Mouse (Mus musculus) natural killer cell, adult 2 months (primary cell): ENCODE data around the gene Cbarp.

ENCODE experiments used
- DNase-seq, 2 experiments: peaks; one replicate each; pipeline ENCODE4 v3.0.0; 2022; ENCODE audit warnings: low spot score in 2 of 2

Gene Cbarp

DNA sequence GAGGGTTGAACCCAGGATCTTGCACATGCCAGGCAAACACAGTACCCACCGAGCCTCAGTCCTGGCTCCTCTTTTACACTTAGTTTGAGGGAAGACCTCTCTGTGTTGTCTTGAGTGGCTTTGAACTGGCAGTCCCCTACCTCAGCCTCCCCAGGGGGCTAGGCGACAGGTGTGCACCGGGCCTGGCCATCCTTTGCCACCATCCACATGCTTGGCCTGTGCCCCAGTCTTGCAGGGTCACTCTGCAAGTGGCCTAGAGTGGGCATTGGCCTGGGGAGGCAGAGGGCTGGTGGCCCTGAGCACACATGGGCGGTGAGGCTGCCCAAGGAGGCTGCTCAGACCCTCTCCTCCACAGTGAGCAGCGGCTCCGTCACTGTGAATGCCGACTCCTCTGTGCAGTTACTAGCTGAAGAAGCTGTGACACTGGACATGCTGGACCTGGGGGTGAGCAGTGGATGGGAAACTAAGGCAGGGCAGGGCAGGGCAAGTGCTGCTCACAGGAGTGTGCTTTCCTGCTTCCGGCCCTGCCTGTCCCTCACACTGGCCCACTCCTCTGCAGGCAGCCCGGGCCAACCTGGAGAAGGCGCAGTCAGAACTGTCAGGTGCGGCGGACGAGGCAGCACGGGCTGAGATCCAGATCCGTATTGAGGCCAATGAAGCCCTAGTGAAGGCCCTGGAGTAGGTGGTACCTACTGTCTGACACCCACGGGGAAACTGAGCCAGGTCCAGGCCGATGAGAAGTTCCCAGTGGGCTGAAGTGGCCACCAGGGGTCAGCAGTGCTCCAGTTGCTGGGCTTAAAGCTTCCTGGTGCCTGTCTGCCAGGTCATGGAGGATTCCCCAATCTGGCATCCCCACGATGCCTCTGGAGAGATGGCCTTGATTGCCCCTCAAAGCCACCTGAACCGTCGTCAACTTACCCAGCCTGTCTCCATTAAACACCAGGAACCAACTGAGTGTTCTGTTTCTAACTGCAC lies 4.5 kb upstream of the Cbarp start:
- peak; percentile 53 to 76 for DNase-seq

DNA sequence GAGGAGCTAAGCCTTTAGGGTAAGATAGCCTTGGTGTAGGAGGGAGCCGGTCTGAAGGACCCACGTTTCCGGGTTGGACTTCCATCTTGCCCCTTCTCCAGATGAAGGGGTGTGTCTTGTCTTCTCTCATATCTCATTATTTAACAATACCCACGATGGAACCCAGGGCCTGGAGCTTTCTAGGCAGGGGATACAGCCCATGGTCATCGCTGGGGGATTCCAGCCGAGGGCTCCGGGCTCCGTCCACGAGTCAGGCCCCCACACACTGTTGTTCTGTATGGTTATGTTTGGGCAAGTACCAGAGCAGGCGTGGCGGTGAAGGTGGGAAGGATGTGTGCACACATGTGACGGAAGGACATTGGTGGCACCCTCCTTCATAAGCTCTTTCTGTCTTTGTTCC lies 3.5 kb upstream of the Cbarp start:
- DNase-seq: no peak

DNA sequence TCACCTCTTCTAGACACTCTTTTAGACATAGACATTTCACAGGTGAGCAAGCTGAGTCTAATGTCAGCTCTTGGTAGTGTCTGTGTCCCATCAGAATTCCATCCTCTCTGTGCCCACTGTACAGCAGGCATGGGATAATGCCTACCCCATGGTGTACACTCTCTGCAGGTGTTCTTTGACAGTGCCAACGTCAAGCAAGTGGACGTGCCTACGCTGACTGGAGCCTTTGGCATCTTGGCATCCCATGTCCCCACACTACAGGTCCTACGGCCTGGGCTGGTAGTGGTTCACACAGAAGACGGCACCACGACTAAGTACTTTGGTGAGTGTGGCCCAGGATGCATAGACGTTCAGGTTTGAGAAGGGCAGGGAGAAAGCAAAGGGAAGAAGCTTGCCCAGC lies 3.0 kb upstream of the Cbarp start:
- DNase-seq: no peak

DNA sequence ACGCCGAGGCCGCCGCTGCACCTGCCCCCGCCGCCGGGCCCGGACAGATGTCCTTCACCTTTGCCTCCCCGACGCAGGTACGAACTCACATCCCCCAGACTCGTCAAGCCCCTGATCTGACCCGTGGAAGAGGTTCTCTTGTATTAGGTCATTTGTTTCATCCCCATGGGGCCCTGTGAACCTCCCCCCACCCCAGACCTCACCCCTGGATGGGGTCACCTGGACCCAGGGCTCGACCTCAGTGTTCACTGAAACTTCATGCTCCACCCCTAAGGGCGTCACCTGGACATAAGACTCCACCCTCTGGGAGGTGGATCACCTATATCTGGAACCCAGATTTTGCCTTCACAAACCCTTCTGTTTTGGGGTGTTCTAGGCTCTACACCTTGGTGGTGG lies 1.9 kb upstream of the Cbarp start:
- peak in 1 of 2 experiments; percentile 45 for DNase-seq

DNA sequence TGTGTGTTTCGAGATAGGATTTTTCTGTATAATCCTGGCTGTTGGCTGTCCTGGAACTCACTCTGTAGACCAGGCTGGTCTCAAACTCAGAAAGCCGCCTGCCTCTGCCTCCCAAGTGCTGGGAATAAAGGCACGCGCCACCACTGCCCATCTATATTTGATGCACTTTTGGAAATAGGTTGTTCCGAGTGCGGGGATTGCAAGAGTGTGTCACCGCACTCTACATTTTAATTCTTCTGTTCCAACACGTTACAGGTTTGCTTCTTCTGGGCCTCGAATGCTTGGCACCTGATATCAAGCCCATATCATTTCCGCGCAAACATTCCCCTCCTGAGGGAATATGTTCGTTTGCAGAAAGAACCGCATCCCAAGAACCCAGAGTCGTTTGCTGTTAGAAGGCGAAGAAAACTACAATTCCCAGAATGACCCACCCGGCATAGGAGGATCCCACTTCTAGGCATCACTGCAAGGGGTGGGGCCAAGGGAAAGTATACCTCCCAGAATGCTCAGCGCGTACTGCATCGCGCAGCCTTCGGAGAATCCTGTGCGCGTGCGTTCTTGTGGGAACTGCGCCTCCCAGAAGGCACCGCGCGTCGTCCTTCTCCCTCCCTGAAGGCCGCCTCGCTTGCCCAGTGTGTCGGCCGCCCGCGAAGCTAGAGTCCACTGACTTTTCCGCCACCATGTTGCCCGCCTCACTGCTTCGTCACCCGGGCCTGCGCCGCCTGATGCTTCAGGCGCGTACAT lies 1.3 kb upstream of the Cbarp start:
- peak; percentile 88 to 91 for DNase-seq

DNA sequence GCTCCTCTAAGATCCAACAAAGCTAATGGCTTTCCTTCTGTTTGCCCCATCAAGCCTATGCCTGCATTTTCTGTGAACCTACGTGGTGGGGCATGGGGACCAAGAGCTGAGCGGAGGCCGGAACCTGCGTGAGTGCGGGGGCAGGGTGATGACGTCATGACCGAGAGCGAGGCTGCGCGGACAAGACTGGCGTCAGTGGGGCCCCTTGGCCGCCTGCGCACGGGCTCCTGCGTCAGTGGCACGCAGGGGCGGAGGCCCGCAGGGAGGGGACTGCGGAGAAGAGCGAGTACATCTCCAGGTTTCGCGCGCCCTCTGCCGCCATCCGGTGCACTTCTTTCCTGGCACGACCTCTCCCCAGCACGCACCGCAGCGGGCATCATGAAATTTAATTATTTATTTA lies 608 bp upstream of the Cbarp start:
- DNase-seq: peak; percentile 98 to 99

DNA sequence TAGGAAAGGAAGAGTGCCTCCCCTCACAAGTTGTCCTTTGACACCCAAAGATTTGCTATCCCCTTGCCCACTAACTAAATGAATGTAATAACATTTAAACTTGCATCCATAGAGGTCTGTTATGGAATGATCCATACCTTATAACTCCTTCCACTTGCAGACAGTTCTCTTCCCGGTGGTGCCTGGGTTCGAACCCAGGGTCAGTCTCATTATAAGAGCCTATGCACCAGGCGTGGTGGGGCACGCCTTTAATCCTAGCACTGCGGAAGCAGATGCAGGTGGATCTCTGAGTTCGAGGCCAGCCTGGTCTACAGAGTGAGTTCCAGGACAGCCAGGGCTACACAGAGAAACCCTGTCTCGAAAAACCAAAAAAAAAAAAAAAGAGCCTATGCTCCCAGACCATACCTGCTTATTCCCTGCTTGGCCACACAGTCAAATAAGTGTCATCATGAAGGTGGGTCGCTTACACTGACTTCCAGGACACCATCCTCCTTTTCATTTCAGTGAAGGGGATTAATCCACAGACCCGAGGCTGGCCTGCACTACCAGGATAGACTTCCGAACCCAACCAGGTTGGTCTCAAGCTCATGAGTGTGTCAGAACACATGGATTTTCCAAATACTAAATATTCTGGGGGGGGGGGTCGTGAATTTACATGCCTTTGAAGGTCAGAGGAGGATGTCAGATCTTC lies 515 bp downstream of the Cbarp start:
- no peak for DNase-seq

DNA sequence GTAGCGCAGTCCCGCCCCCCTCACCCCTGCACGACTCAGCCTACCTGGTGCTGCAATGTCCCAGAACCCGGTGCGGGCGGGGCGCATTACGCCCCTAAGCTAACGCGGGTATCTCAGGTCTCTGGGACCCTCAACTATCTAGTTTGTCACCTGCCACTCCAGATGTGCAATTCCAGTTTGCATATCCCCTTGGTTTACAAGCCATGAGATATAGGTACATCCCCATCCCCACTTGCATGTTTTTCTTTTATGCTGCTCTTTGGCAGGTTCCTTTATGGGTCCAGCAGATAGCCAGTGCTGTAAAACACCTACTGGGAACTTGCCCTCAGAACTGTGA lies 1.2 kb downstream of the Cbarp start:
- no peak for DNase-seq

DNA sequence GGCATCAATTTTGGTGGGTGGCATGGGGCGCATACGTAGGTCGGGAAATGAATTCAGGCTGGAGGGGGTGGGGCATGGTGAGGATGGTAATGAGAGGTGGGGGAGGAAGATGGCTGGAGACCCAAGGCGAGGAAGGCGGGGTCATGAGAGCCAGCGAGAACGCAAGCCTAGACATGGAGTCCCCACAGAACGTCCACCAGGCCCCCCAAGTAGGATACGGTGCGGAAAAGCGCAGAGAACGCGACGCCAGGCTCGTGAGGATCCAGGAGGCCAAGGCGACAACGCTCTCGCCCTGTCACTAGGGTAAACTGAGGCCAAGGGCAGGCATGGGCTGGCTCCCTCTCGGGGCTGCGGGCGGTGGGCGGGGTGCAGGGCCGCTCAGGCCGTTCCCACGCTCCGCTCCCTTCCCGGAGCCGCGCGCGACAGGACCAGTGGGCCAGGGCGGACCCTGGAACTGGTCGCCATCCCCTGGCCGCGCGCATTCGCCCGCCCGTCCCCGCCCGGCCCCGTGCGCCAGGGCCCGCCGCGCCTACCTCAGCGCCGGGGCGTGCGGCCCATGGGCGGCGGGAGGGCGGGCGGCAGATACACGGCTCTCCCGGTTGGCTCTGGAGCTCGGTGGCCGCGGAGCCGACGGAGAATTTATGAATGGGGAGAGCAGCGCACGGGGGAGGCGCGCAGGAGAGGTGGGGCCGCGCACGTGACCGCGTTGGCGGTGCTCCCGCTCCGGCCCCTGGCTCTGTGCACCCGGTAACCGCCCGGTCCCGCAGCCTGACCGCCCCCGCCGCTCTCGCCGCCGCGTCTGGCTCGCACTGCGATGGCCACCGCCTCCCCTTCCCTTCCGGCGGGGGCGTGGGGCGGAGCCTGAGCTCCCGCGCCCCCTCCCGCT lies 1.8 kb downstream of the Cbarp start, which contains the start of gene Atp5d:
Atp5d (plus strand) TSS at position 80 of the 886 bp plus-strand sequence.
- no peak for DNase-seq

DNA sequence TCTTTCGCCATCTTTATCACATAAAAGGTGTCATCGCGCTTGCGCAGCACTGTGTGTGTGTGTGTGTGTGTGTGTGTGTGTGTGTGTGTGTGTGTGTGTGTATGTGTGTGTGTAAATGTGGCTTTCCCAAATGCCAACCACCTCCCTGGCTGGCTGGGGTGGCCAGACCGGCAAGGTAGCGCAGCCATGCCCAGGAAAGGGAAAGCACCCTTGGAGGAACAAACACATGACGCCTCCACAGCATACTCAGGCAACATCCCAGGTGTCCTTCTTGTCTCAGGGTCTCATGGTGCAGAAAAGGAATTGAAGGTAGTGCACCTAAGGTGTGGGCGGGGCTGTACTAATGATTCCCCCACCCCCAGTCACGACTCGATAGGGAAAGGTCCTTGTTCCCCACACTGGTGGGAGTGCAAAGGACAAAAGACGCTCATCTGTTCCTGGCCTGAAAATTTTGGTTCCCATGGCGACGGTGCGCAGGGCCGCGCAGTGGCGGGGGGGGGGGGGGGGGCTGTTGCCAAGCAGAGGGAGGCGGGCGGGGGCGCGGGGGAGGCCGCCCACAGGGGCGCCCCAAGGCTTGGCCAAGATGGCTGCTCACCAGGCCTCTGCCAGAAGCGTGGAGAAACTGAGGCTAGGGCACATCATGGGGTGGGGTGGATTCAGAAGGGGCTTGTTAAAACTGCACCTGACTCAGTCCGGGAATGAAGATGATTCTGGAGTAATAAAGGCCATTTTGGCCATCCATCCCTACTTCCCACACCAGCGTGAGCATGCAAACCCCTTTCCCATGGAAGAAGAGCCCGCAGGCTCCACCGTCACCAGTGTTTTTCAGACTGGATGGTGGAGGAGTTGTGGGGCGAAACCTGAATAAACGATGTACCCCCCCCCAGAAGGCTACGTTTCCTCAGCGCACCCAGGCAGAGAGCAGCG lies 2.7 kb downstream of the Cbarp start:
- peak in 1 of 2 experiments; percentile 45 for DNase-seq

DNA sequence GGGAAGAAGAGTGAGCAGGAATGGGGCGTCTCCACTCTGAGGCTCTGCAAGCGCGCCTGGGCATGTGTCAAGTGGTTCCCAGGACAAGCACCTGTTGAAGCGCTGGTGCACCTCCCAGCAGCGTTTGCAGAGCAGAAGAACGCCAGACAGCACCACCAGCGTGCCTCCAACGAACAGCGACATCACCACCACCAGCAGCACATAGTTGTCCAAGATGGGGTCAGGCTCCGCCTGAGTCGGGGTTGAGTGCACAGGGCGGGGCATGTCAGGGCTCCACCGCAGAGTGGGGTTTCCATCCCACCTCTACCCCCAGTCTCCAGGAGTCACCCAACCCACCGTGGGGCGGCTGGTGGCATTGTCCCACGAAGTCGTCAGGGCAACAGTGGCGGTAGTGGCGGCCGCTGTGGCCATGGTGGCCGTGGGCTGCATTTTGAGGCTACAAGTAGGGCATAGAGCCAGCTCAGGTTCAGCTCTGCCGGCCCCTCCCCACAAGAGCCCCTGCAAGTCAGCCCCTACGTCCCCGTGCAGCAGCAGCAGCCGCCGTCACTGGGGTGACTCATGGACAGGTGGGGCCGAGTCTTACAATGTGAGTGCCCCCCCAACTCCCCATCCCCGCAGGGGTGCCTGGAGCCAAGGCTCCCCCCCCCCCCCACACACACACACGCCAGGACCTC lies 3.5 kb downstream of the Cbarp start:
- peak; percentile 74 to 77 for DNase-seq

DNA sequence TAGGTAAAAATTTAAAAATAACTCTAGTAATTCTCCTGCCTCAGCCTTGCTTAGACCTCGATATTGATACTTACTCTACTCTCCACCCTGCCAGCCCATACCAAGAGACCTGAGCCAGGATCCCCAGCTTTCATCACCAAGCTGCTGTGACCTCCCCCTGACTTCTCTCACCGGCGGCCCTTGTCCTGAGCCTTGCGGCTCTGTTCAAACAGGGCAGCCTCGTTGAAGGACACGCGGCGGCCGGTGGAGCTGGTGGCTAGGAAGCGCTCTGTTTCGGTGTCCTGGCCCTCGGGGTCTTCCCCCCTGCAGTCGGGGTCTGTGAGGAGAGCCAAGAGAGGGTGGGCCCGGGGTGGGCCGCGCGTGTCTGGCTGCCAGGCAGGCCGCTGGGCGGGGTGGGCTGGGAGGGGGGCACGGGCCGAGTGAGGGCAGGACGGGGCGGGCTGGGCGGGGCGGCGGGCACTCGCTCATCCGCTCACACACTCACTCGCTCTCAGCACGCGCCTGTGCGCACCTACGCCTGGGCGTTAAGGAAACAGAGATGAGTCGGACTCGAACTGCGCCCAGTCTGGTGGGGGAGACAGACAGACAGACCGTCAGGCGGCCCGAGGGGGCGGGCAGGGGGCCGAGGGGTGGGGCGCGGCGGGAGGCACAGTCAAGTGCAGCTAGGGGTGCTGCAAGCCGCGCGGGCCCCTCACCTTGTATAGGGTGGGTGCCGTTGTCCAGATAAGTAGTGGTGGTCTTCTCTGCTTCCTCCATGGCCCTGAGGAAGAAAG lies 4.3 kb downstream of the Cbarp start:
- DNase-seq: no peak

DNA sequence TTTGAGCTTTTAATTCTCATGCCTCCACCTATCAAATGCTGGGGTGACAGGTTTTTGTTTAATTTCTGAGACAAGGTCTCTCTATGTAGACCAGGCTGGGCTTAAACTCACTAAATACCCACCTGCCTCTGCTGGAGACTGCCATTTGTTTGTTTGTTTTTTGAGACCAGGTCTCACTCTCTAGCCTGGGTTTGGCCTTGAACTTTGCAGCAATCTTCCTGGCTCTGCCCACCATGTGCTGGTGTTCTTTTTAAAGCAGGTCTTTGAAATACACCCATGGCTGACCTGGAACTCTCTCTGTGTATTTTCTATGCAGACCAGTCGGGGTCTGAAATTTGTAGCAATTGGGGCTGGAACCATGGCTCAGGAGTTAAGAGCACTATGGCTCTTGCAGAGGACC lies 5.0 kb downstream of the Cbarp start:
- DNase-seq: no peak

DNA sequence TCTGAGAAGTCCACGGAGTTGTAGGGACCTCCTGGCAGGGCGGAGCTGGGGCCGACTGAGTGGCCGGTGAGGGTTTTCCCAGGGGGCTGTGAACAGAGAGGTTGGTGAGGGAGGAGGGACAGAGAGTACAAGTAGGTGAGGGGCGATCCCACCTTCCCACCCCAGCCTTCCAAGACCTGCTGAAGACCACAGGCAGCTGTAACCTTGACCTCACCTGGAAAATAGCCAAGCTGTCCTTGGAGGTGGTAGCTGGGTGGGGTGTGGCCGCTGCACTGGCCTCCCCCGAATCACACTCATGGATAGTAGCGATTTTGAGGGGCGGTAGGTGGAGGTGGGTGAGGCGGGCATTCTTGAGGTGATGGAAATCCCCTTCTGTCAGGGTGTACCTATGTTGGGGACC lies 5.5 kb downstream of the Cbarp start:
- DNase-seq: no peak

DNA sequence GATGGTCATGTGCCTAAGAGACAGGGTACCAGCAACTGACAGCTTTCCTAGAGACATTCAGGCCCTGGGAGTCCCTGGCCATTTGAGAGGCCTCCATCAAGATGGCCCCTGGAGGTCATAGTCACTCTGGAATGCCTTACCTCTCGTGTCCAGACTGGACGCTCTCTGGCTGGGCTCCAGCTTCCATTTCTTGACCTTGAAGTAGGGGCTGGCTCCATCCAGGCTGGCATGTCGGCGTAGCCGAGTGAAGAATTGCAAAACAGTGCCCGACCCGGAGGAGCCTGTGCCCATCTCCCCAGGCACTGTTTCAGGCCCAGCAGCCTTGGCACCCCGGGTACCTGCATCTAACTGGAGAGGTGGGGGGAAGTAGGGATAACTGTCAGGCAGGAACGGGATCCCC lies 6.2 kb downstream of the Cbarp start:
- no peak for DNase-seq

DNA sequence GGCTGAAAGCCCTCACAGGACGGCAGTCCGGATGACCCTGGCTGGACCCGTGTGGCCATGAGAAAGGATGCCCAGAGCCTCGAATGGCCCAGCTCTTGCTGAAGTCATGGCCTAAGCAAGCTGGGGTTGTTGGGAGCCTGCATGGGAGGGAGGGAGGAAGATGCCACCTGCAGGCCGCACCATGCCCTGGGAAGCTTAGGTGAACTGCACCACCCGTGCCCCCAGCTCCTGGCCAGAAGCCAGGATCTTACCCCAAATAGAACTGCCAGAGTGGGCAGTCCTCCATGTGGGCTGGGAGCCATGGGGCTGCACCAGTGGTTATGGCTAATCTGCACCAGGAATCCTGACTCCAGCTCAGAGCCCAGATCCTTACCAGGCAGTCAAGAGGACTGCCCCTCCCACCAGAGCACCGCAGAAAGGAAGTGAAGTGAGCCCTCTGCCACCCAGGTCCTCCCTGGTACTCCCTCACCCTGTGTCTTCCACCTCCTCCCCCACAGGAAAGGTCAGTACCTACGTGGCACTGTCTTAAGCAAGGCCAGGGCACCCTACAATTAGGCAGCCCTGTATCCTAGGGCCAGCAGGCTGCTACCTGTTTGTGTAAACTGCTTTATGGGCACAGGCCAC lies 7.3 kb downstream of the Cbarp start:
- no peak for DNase-seq

DNA sequence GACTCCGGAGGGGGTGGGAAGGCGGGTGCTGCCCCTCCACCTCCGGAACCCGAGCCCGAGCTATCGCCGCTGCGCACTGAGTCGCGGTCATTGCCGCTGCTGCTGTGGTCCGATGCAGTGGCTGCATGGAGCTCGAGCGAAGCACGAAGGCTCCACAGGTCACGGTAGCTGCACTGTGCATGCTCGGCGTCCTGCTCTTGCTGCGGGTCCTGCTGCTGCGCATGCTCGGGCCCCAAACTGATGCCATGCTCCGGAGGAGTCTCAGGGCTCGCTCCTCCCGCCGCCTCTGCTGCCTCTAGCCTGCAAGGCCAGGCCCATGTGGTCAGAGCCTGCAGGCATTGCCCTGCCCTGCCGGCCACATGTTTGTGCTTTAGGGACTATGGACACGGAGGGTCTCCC lies 8.7 kb downstream of the Cbarp start:
- no peak for DNase-seq

DNA sequence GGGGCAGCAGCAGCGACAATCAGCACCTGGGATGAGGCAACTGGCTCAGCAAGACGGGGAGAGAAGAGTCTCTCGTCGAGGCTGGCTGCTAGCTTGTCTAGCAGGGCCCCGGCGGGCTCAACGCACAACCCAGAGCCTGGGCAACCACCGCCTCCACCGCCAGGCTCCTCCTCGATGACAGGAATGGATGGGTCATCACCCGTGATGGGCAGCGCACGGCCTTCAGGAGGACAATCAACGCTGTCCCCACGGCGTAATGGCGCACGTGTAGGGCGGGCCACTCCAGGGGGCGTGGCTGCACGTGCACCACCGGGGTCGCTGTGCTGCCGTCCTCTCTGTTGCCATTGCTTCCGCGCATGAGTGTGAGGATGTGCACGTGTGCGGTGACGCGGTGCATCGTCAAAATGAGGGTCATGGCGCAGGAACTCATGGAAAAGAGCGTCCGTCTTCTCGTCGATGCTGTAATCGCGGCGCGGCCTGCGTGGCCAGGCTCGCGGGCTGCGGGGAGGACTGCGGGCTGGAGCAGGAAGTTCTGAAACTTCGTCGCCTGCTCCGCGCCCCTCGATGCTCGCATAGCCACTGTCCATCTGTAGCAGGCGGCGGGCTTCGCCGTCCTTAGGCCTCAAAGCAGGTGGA lies 9.2 kb downstream of the Cbarp start:
- no peak for DNase-seq
